Mouse (Mus musculus): ENCODE data around the gene Caln1. TPM values are rescaled to one million over a fixed set of nuclear protein-coding genes. Genes with fewer than 3 reads are reported as not detected.

Gene Caln1
- polyA plus RNA-seq, 1 experiment from 2014 or later, result 0.13 TPM

DNA sequence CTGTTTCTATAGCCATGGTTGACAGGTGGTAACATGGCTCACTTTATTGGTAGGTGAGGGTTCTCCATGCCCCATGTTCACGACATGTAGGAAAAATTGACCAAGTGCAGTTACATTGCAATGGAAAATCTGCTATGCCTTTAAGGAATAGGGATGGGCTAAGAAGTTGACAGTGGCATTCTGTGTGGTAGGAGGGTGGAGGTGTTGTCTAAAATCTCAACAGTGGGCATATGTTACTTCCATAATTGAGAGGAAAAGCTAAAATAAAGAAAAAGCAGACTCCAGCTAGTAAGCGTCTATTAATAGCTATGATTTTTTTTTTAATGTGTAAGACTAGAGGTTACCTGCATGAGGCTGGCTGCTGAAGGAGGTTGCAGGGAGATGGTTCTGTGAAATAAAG is 308.6 kb downstream of the Caln1 start:
- Histone ChIP-seq H3K27ac (no peak overlapping the region), H3K4me1 (no peaks in the 10 kb centered on the region), H3K36me3 (no peaks in the 10 kb centered on the region), H3K9me3 (replicated peaks) (no peaks in the 10 kb centered on the region), H3K27me3 (ENCODE audit: low read depth, poor library complexity, severe bottlenecking) (no peaks in the 10 kb centered on the region), H3K4me3 (no peak overlapping the region)
- DNase-seq (ENCODE audit: low spot score), result no peak
- WGBS, result 89% methylated on average over 2 of the region's 2 CpGs

DNA sequence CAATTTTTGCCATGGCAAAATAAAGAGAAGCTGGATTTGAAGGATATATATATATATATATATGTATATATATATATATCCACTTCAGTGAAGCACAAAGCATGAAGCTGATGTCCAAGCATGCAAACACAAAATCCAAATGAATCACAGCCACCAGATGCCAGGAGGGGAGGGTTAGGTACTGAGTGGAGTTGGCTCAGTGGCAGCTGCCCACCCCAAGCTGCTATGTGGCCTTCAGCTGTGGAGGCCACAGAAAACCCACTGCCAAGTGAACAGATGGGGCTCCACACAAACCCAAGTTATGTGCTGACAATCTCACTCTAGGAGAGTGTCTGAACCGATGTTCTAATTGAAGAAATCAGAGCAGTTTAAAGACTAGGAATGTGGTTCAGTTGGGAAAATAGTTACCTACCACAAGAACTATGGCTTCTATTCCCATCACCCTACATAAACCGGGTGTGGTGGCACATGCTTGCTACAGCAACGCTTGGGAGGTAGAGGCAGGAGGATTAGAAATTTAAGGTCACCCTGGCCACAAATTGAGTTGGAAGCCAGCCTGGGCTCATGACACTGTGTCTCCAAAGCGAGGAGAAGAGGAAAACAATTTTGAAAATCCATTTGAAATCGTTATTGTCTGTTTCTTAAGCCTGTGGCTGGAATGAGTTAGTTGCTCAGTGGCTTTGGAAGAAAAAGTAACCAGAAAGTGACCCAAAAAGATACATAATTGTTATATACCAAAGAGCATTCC is 316.8 kb downstream of the Caln1 start:
- no peak for DNase-seq (ENCODE audit: low spot score)

DNA sequence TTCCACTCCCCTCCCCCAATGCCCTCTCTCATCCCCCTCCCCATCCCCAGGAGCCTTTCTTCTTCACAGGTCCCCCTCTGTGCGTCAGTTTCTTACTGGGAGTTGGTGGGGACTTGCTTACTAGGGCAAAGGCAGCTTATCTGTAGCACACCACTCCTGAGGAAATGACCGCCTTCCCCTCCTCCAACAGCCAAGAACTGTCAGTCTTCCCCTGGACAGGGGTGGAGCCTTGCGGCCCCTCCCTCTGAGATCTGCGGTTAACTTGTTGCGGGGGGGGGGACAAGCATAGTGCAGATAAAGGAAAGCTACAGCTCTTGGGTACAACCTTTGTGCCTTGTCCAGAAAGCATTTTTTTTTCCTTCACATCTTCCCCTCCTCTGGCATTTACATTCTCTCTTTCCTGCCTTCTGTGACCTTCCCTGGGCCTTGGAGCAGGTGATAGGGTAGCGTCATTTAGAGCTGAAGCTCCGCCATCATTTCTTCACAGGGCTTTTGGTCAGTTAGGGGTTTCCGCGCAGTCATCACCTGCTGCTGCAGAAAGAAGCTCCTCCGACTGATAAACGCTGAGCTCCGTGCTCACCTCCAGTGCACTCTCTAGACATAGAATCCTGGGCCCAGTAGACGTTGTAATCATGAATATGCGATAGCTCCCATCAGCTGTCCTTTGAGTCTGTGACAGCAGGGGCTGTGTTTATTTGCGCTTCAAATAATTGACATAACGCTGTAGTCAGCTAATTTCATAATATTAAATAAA is 319.3 kb downstream of the Caln1 start:
- 48% methylated on average over 16 of the region's 16 CpGs for WGBS

More for the DNA sequence above, 316.8 kb downstream of the Caln1 start:
- WGBS, result 81% methylated on average over 5 of the region's 5 CpGs
- H3K9me3 ChIP-seq (replicated peaks), result no peaks in the 10 kb centered on the region
- no peak overlapping the region for H3K27ac ChIP-seq
- H3K4me3 ChIP-seq, result no peak overlapping the region
- no peaks in the 10 kb centered on the region for H3K27me3 ChIP-seq (ENCODE audit: low read depth, poor library complexity, severe bottlenecking)
- H3K4me1 ChIP-seq, result 0 out of 2 replicates have a peak, but pooled peaks cover 8% of the 10 kb centered on the region
- H3K36me3 ChIP-seq, result no peaks in the 10 kb centered on the region

DNA sequence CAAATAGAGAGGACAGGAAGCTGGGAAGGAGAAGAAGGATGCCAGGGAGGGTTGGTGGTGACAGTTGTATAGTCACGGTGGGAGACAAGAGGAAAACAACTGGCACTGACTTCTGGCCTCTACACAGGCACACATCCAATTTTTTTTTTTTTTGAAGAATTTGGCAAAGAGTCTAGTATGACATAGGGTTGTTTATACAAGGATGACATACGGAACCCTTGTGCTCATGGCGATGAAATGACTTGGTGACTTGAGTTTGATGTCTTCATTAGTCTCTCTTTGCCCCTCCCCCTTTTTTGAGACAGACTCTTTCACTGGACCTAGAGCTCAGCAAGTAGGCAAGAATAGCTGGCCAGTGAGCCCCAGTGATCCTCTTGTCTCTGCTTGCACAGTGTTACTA is 322.1 kb downstream of the Caln1 start:
- WGBS, result 97% methylated on average over 3 of the region's 3 CpGs
- no peaks in the 10 kb centered on the region for H3K27me3 ChIP-seq (ENCODE audit: low read depth, poor library complexity, severe bottlenecking)
- no peak for DNase-seq (ENCODE audit: low spot score)

More for the DNA sequence above, 319.3 kb downstream of the Caln1 start:
- Histone ChIP-seq H3K4me3 (no peak overlapping the region), H3K9me3 (replicated peaks) (no peaks in the 10 kb centered on the region), H3K4me1 (0 out of 2 replicates have a peak, but pooled peaks cover 6% of the 10 kb centered on the region), H3K36me3 (no peaks in the 10 kb centered on the region), H3K27ac (no peak overlapping the region), H3K27me3 (ENCODE audit: low read depth, poor library complexity, severe bottlenecking) (no peaks in the 10 kb centered on the region)
- no peak for DNase-seq (ENCODE audit: low spot score)

DNA sequence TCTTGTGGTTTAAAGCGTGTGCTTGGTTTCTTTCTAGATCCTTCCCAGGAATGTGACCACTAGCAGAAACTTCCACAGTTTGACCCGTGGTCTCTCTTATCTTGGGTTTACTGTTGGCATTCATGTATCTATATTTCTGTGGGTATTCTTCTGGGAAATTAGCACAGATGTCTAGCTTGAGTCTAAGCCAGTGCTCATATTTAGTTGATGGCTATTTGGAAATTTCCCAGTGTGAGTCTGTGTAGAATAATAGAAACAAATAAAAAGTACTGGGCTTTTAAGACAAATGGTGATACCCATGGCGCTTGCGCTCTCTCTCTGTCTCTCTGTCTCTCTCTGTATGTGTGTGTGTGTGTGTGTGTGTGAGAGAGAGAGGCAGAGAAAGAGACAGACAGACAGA is 330.2 kb downstream of the Caln1 start:
- Histone ChIP-seq H3K4me1 (no peaks in the 10 kb centered on the region), H3K27ac (no peak overlapping the region), H3K27me3 (ENCODE audit: low read depth, poor library complexity, severe bottlenecking) (no peaks in the 10 kb centered on the region), H3K4me3 (no peak overlapping the region), H3K36me3 (no peaks in the 10 kb centered on the region), H3K9me3 (replicated peaks) (no peaks in the 10 kb centered on the region)
- WGBS, result 97% methylated on average over 4 of the region's 4 CpGs
- no peak for DNase-seq (ENCODE audit: low spot score)

More for the DNA sequence above, 322.1 kb downstream of the Caln1 start:
- Histone ChIP-seq H3K9me3 (replicated peaks) (no peaks in the 10 kb centered on the region), H3K4me1 (no peaks in the 10 kb centered on the region), H3K4me3 (no peak overlapping the region), H3K36me3 (no peaks in the 10 kb centered on the region), H3K27ac (no peak overlapping the region)

DNA sequence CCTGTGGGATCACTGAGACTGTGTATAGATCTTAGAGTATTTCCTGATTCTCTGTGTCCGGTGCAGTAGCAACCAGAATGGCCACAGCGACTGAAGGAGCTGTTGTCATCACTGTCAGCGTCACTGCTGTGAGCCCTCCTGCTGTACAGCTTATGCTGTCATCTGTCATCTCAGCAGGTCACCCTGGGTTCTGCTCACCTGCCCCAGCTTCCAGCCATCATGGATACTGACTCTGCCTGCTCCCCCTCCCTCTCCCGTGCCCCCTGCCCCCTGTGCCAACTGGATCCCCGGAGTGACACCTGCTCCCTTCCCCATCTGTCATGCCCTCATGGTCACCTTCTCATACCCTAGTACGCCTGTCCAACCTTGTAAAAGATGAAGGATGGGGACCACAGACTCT is 332.5 kb downstream of the Caln1 start:
- 87% methylated on average over 6 of the region's 6 CpGs for WGBS
- H3K27ac ChIP-seq, result no peak overlapping the region
- H3K4me3 ChIP-seq, result no peak overlapping the region
- no peak for DNase-seq (ENCODE audit: low spot score)
- no peaks in the 10 kb centered on the region for H3K27me3 ChIP-seq (ENCODE audit: low read depth, poor library complexity, severe bottlenecking)
- no peaks in the 10 kb centered on the region for H3K9me3 ChIP-seq (replicated peaks)
- H3K4me1 ChIP-seq, result no peaks in the 10 kb centered on the region
- H3K36me3 ChIP-seq, result no peaks in the 10 kb centered on the region

DNA sequence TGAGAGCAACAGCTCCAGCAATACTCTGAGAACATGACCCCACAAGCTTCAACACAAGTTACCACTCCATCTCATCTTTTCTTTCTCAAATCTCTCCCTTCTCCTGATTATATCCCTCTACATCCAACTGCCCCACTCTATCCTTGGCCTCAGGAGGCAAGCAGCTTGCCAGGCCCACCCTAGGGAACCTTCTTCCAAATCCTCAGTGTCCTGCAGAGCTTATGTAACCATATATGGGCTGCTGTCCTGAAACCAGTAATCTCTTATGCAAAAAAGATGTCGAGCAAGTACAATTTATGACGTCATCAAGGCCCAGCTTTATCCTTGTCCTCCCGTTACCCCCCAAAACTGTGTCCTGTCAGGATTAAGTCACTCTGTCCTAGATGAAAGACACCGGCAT is 333.1 kb downstream of the Caln1 start:
- Histone ChIP-seq H3K36me3 (no peaks in the 10 kb centered on the region), H3K9me3 (replicated peaks) (no peaks in the 10 kb centered on the region), H3K4me1 (no peaks in the 10 kb centered on the region), H3K27ac (no peak overlapping the region), H3K27me3 (ENCODE audit: low read depth, poor library complexity, severe bottlenecking) (no peaks in the 10 kb centered on the region), H3K4me3 (no peak overlapping the region)
- WGBS, result 80% methylated on average over 4 of the region's 4 CpGs
- no peak for DNase-seq (ENCODE audit: low spot score)

DNA sequence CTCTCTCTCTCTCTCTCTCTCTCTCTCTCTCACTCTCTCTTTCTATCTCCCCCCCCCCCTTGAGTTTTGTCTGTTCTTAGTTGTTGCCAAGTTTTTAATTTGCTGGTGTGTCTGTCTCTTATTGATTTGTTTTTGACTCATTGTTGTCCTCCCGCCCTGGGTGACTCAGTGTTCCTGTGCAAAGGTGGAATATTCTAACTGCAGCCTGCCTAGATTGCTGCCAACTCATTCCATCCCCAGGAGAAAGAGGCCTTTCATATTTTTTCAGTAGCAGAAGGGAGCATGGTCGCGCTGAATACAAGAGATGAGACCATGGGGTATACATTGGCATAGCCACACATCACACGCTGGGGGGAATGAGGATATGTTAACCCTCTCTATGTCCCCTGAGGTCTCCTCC is 335.6 kb downstream of the Caln1 start:
- no peaks in the 10 kb centered on the region for H3K36me3 ChIP-seq
- DNase-seq (ENCODE audit: low spot score), result no peak

DNA sequence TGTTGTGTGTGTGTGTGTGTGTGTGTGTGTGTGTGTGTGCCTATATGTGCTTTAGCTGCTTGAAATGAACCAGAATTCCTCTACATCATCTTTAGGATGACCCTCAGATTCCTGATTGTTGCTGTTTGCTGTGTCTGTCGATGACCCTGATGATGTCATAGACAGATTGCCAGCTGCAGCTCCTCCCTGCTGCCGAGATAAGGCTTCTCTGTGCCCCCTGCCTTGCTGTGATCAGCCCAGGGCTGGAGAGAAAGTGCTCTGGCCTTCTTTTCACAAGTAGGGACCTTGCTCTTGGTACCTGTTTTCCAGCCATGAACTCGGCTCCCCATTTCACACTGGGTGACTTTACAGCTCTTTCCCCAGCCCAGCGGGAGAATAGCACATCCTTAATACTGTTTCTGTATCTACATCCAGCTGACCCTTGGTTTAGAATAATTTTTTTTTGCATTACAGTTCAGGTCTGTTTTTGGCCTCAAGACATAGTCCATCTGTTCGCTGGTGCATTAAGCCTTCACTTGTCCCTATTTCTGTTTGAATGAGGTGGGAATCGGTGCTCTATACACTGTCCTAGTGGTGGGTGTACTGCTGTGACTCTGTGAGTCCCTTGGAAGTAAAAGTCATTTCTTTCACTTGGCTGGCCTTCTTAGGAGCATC is 337.1 kb downstream of the Caln1 start:
- 69% methylated on average over 6 of the region's 6 CpGs for WGBS
- Histone ChIP-seq H3K36me3 (no peaks in the 10 kb centered on the region), H3K4me3 (no peak overlapping the region)

More for the DNA sequence above, 335.6 kb downstream of the Caln1 start:
- Histone ChIP-seq H3K27ac (no peak overlapping the region), H3K27me3 (ENCODE audit: low read depth, poor library complexity, severe bottlenecking) (no peaks in the 10 kb centered on the region), H3K4me3 (no peak overlapping the region), H3K4me1 (no peaks in the 10 kb centered on the region), H3K9me3 (replicated peaks) (no peaks in the 10 kb centered on the region)
- WGBS, result 91% methylated on average over 4 of the region's 4 CpGs

DNA sequence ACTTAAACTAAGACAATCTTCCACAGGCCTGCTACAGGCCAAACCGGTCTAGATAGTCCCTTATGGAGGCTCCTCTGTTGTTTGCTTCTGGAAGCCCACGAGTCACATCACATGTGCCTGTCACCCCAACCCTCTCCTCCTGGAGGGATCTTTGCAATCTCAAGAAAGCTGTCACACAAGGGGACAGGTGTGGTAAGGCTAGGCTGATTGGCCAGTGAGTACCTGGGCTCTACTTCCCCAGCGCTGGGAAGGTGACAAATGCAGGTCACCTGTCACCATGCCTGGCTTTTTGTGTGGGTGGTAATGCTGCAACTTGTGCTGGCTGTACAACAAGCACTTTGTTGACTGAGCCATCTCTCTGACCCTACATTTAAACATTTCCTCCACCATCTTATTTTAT is 338.5 kb downstream of the Caln1 start:
- no peaks in the 10 kb centered on the region for H3K4me1 ChIP-seq
- H3K36me3 ChIP-seq, result no peaks in the 10 kb centered on the region
- no peaks in the 10 kb centered on the region for H3K27me3 ChIP-seq (ENCODE audit: low read depth, poor library complexity, severe bottlenecking)
- WGBS, result 78% methylated on average over 3 of the region's 3 CpGs
- no peak overlapping the region for H3K27ac ChIP-seq
- no peaks in the 10 kb centered on the region for H3K9me3 ChIP-seq (replicated peaks)
- no peak for DNase-seq (ENCODE audit: low spot score)
- no peak overlapping the region for H3K4me3 ChIP-seq

More for the DNA sequence above, 337.1 kb downstream of the Caln1 start:
- H3K4me1 ChIP-seq, result no peaks in the 10 kb centered on the region
- H3K27me3 ChIP-seq (ENCODE audit: low read depth, poor library complexity, severe bottlenecking), result no peaks in the 10 kb centered on the region
- DNase-seq (ENCODE audit: low spot score), result no peak
- no peaks in the 10 kb centered on the region for H3K9me3 ChIP-seq (replicated peaks)
- no peak overlapping the region for H3K27ac ChIP-seq

DNA sequence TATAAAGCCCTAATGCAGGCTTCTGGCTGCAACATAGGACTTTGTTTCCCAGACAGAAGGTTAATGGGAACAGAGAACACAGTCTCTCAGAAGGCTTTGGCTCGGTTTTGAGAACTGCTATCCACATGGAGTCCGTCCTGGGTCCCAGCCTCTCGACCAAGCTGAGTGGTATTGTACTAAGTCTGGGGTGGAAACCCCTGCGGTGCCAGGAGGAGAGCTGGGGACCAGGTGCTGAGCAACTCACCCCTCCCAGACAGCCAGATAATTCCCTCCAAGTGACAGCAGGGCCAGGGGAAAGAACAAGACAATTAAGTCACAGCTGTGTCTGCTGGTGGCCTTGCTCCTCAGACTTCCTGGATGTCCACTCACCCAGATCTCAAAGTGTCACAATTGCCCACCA is 339.4 kb downstream of the Caln1 start:
- no peaks in the 10 kb centered on the region for H3K27me3 ChIP-seq (ENCODE audit: low read depth, poor library complexity, severe bottlenecking)

DNA sequence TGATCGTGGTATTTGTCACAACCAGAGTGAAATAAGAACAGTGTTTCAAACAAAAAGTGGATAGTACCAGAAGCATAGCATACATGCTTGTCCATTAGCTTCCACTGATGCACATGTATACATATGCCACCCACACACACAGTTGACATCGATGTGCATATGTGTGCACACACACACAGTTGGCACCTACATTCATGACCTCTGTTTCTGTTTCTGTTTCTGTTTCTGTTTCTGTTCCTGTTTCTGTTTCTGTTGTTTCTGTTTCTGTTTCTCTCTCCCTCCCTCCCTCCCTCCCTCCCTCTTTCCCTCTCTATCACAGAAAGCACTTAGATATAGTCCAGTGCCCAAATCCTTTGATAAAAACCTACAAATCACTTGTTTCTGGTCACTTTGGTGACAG is 342.4 kb downstream of the Caln1 start:
- H3K36me3 ChIP-seq, result no peaks in the 10 kb centered on the region
- 89% methylated on average over 2 of the region's 2 CpGs for WGBS
- no peak overlapping the region for H3K27ac ChIP-seq
- no peaks in the 10 kb centered on the region for H3K9me3 ChIP-seq (replicated peaks)
- no peaks in the 10 kb centered on the region for H3K4me1 ChIP-seq
- H3K27me3 ChIP-seq (ENCODE audit: low read depth, poor library complexity, severe bottlenecking), result no peaks in the 10 kb centered on the region
- no peak for DNase-seq (ENCODE audit: low spot score)
- H3K4me3 ChIP-seq, result no peak overlapping the region

More for the DNA sequence above, 339.4 kb downstream of the Caln1 start:
- H3K4me1 ChIP-seq, result no peaks in the 10 kb centered on the region
- H3K4me3 ChIP-seq, result no peak overlapping the region
- no peak overlapping the region for H3K27ac ChIP-seq
- no peaks in the 10 kb centered on the region for H3K9me3 ChIP-seq (replicated peaks)
- no peak for DNase-seq (ENCODE audit: low spot score)
- 77% methylated on average over 4 of the region's 4 CpGs for WGBS
- no peaks in the 10 kb centered on the region for H3K36me3 ChIP-seq

DNA sequence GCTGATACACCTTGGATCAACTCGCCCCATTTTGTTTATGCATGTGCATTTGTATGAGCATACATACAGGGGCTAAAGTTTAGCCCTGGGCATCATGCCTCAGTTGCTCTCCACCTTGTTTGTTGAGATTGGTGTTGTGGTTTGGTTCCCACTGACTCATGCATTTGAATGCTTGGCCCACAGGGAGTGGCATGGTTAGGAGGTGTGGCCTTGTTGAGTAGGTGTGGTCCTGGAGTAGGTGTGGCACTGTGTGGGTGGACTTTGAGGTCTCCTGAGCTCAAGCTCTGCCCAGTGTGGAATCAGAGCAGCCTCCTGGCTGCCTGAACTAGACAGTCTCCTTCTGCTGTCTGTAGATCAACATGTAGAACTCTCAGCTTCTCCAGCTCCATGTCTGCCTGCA is 343.0 kb downstream of the Caln1 start:
- Histone ChIP-seq H3K9me3 (replicated peaks) (no peaks in the 10 kb centered on the region), H3K27ac (no peak overlapping the region), H3K4me3 (no peak overlapping the region), H3K36me3 (no peaks in the 10 kb centered on the region), H3K4me1 (no peaks in the 10 kb centered on the region), H3K27me3 (ENCODE audit: low read depth, poor library complexity, severe bottlenecking) (no peaks in the 10 kb centered on the region)
- no peak for DNase-seq (ENCODE audit: low spot score)
- WGBS, result 90% methylated on average over 1 of the region's 1 CpGs
